ENCODE assay signal across 22 mouse cellular contexts in genomic region chr8:75197170-75197569, GRCm38 (mm10). TPM values are rescaled to one million over a fixed set of nuclear protein-coding genes. Genes with fewer than 3 reads are reported as not detected.
"Had no signal": no experiment of that assay in that cellular context is flagged by ENCODE, and none has a peak within 500 bp of the region (broad histone marks: within the 10 kb centered on the region; RNA-seq: fewer than 3 reads in every experiment).

No protein-coding gene starts in this region.

- H3K4me3 ChIP-seq: heart, embryonic 10.5 days; heart, embryonic 12.5 days; hindbrain, embryonic 10.5 days; hindbrain, embryonic 12.5 days; intestine, embryonic 15.5 days; layer of hippocampus, adult 2 months; limb, embryonic 10.5 days; limb, embryonic 12.5 days; liver, embryonic 13.5 days; liver, embryonic 15.5 days had no signal

- DNase-seq: gastrocnemius, postnatal 10 days; gastrocnemius, postnatal 25 days; heart, postnatal 10 days; heart, postnatal 4 days; kidney, adult 18-20 months; kidney, adult 8-10 months; kidney, postnatal 10 days; kidney, postnatal 25 days; kidney, postnatal 4 days; liver; liver, embryonic 13.5 days had no signal

- H3K27ac ChIP-seq: heart, embryonic 10.5 days; hindbrain, embryonic 10.5 days; hindbrain, embryonic 12.5 days; hindbrain, embryonic 14.5 days; intestine, embryonic 15.5 days; layer of hippocampus, adult 2 months; limb, embryonic 10.5 days; limb, embryonic 12.5 days; liver, embryonic 13.5 days; liver, embryonic 15.5 days had no signal

RNA-seq across cellular contexts. Expression of gene Rasd2, which starts 16.6 kb away (rescaled TPM):
- total RNA-seq: granulocyte monocyte progenitor cell, adult 5-6 weeks had no signal
